Mouse (Mus musculus): Measurements from ENCODE around the gene Cd163l1. TPM values are rescaled to one million over a fixed set of nuclear protein-coding genes. Genes with fewer than 3 reads are reported as not detected.
A peak's percentile ranks its signal among the peaks of the same experiment; 100 is the strongest.

Cd163l1 gene
- total RNA-seq, 1 experiment from 2014 or later, result not detected

DNA sequence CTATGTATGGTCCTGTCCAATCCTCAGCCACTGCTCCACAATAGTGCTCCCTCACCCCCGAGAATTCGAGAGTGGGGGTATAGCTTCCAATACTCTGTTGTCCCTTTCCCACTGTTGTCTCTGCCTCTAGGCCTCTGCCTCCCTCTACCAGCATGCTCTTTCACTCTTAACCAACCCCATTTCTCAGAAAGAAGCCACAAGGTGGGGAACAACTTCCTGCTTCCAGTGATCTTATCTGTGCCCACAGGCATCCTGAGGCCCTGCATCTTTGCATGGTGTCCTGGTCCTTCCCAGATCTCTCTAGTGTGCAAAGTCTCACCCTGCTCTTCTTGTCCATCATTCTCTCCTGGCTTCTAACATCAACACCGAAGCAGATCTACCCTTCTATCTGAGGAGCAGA is 11.2 kb upstream of the Cd163l1 start:
- 0 out of 4 replicates have a peak, but pooled peaks of 1 of the 2 experiments have one; percentile 18 for ATAC-seq (replicated peaks in 1 of 2; ENCODE audit: insufficient read depth in 1 of 2, low FRiP score in 2 of 2, low TSS enrichment in 1 of 2, low read depth in 1 of 2, poor library complexity in 2 of 2, severe bottlenecking in 2 of 2)

DNA sequence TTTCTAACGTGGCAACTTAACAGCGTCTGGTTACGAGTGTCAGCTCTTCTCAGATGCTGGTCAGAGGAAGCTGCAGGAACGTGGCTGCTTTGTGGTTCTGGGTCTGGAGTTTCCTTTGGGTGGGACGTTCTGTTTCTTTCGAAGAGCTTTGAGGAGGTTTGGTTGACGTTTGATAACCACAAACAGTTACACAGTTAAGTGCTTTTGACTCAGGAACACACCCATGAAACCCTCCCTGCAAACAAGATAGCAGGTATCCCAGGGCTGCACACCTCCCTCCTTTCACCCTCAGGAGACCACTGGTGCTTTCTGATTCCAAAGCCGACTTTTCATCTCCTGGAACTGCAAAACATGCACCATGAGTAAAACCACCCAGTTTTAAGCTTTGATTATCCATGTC is 9.9 kb upstream of the Cd163l1 start:
- ATAC-seq (replicated peaks in 1 of 2; ENCODE audit: insufficient read depth in 1 of 2, low FRiP score in 2 of 2, low TSS enrichment in 1 of 2, low read depth in 1 of 2, poor library complexity in 2 of 2, severe bottlenecking in 2 of 2), result peak; percentile 37 to 54; a peak in 1 of 4 replicates

DNA sequence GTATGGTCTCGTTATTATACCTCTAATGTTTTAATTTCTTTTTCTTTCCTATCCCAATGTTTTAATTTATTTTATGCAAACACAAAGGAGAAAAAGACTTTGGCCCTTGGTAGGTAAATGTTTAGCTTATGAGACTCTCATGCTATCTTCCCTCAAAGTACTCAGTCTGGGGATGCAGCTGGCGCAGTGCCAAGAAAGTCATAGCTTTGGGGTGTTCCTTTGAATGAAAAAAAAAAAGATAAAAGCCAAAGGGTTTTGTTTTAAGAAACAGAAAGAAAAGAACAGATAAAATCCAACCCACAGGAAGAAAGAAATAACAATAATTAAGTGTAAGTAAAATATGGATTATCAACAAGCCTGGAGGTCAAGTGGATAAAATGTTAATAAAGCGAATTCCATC is 9.4 kb upstream of the Cd163l1 start:
- ATAC-seq (replicated peaks in 1 of 2; ENCODE audit: insufficient read depth in 1 of 2, low FRiP score in 2 of 2, low TSS enrichment in 1 of 2, low read depth in 1 of 2, poor library complexity in 2 of 2, severe bottlenecking in 2 of 2), result no peak

DNA sequence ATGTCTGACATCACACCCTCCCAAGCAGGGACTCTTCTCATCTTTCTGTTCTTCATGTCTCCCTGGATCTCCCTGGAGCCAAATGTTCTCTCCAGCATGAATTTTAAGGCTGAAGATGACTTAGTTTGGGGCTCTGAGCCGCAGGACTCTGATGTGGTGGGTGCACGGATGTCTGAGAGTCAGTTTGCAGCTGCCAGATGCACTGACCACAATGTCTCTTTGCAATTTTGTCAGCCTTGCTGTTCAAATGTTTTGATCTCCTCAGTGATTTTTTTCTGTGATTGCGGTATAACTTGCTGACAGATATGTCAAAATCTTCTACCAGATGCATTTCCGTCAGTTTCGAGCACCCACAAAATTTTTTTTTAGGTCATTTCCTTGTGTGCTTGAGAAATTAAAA is 4.2 kb upstream of the Cd163l1 start:
- ATAC-seq (replicated peaks in 1 of 2; ENCODE audit: insufficient read depth in 1 of 2, low FRiP score in 2 of 2, low TSS enrichment in 1 of 2, low read depth in 1 of 2, poor library complexity in 2 of 2, severe bottlenecking in 2 of 2), result no peak

DNA sequence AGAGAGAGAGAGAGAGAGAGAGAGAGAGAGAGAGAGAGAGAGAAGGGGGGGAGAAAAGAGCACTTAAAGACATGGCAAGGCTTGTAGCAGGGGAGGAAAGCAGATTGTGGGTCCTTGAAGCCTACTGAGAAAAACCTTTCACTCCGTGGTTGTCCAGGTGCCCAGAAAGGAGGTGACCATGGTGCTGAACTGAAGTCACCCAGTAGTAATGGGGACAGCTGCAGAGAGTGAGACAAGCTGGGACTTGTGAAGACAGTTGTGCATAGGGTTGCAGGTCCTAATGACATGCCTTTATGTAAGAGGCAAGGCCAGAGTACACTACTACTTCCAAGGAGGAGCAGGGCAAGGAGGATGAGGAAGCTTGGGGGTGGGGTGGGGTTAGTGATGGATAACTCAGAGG is 1.2 kb downstream of the Cd163l1 start:
- ATAC-seq (replicated peaks in 1 of 2; ENCODE audit: insufficient read depth in 1 of 2, low FRiP score in 2 of 2, low TSS enrichment in 1 of 2, low read depth in 1 of 2, poor library complexity in 2 of 2, severe bottlenecking in 2 of 2), result no peak

DNA sequence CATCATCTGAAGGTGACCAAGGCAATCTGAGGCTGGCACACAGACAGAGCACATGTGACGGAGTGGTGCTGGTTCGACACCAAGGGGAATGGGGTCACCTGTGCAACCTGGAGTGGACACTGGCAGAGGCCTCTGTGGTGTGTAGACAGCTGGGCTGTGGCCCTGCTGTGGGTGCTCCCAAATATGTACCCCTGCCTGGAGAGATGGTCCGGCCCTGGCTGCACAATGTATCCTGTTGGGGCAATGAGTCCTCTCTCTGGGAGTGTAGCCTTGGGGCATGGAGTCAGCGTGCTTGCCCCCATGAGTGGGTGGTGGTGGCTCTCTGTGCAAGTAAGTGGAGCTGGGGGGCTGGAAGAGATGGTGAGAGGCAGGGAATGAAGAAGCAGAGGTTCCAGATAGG is 2.3 kb downstream of the Cd163l1 start:
- ATAC-seq (replicated peaks in 1 of 2; ENCODE audit: insufficient read depth in 1 of 2, low FRiP score in 2 of 2, low TSS enrichment in 1 of 2, low read depth in 1 of 2, poor library complexity in 2 of 2, severe bottlenecking in 2 of 2), result no peak

DNA sequence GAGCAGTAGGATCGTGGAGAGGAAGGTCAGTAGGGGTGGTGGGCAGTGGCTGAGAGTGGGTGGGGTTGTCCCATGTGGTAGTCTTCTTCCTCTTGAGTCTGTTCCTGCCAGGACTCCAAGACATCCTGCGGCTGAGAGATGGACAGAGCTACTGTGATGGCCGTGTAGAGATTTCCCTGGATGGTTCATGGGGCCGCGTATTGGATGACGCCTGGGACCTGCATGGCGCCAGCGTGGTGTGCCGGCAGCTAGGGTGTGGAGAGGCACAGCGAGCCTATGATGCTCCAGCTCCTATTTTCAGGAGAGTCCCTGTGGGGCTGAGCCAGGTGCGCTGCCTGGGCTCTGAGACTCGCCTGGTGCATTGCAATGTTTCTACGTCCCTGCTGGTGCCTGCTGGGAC is 6.1 kb downstream of the Cd163l1 start:
- ATAC-seq (replicated peaks in 1 of 2; ENCODE audit: insufficient read depth in 1 of 2, low FRiP score in 2 of 2, low TSS enrichment in 1 of 2, low read depth in 1 of 2, poor library complexity in 2 of 2, severe bottlenecking in 2 of 2), result no peak

DNA sequence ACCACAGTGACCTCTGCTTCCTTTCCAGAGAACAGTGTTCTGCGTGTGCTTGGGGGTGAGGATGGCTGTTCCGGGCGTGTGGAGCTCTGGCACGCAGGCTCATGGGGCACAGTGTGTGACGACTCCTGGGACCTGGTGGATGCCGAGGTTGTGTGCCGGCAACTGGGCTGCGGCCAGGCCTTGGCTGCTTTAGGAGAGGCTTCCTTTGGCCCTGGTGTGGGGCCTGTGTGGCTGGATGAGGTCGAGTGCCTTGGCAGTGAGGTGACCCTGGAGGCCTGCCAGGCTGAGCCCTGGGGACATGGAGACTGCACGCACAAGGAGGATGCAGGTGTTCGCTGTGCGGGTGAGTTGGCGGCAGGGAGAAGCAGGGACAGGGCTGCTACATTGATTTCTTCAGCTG is 10.4 kb downstream of the Cd163l1 start:
- no peak for ATAC-seq (replicated peaks in 1 of 2; ENCODE audit: insufficient read depth in 1 of 2, low FRiP score in 2 of 2, low TSS enrichment in 1 of 2, low read depth in 1 of 2, poor library complexity in 2 of 2, severe bottlenecking in 2 of 2)

DNA sequence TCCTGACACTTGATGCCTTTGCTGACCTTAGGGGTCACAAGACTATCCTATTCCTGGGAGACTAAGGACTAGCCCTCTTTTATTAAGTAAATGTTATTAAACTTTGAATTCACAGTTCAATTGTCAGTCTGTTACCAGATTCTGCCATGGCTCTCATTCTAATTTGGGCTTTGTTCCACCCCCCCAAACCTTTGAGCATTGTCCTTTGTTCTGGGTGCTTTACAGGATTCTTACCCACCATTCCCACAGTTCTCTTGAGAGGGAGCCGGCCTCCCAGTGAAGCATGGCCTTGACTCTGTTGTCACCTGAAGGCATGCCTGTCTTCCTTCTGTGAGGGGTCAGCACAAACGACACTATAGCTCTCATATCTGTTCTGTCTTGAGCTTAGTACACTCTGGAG is 13.0 kb downstream of the Cd163l1 start:
- ATAC-seq (replicated peaks in 1 of 2; ENCODE audit: insufficient read depth in 1 of 2, low FRiP score in 2 of 2, low TSS enrichment in 1 of 2, low read depth in 1 of 2, poor library complexity in 2 of 2, severe bottlenecking in 2 of 2), result no peak

DNA sequence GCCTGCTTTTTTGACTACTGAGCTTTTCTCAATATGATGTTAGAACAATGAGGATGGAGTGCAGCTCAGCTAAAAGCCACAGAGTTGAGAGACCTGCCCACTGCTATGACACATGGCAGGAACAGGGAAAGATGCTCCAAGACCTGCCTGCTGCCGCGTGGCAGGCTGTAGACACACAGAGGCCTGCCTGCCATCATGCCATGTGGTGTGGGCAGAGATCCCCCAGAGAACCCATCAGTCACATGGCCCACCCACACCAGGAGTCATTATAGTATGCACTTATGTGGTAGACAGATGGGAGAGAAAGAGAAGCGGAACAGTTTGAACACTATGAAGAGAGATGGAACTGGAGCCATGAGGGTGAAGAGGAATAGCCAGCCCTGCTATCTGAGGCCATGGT is 15.6 kb downstream of the Cd163l1 start:
- no peak for ATAC-seq (replicated peaks in 1 of 2; ENCODE audit: insufficient read depth in 1 of 2, low FRiP score in 2 of 2, low TSS enrichment in 1 of 2, low read depth in 1 of 2, poor library complexity in 2 of 2, severe bottlenecking in 2 of 2)

DNA sequence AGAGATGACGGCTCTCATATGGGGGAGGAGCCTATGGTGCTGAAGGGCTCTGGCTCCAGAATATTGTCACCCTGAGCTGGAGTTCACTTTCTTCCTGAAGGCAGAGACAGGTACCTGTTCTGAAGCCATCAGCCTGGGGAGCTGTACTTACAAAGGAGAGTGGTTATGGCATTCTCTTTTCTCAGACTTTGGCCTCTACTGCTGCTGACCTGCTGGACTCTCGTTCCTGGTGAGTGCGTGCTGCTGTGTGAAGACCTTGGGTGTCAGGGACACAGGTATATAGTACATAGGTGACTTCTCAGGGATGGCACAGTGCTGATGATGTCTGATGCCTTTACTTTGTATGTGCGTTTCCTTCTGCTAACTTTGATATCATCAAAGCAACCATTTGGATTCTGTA is 29.1 kb downstream of the Cd163l1 start, which contains the start of gene 5830411N06Rik:
Gene 5830411N06Rik (plus strand): TSS at position 69 of the 400 bp plus-strand sequence.
- ATAC-seq (replicated peaks in 1 of 2; ENCODE audit: insufficient read depth in 1 of 2, low FRiP score in 2 of 2, low TSS enrichment in 1 of 2, low read depth in 1 of 2, poor library complexity in 2 of 2, severe bottlenecking in 2 of 2), result no peak

DNA sequence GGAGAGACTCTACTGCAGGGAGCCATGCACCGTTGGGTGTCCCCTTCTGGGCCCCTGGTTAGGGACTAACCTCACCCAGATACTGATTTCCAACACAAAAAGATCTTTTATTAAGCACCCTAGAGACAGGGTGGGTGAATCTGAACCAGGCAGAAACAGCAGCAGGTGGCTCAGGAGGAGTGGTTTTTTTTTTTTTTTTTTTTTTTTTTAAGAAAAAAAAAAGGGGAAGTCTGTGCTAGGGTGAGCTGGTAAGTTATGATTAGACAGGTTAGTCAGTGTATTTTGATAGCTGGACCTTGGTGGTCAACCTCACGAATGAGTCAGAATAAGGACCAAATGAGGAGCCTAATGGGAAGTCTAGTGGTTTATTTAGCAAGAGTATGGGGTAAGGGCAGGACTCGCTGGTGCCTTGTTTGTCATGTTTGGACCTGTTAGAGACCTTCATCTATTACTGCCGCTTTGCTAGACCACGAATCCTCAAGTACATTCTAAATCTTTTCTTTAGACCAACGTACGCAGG is 35.8 kb downstream of the Cd163l1 start:
- ATAC-seq (replicated peaks in 1 of 2; ENCODE audit: insufficient read depth in 1 of 2, low FRiP score in 2 of 2, low TSS enrichment in 1 of 2, low read depth in 1 of 2, poor library complexity in 2 of 2, severe bottlenecking in 2 of 2), result peak in 1 of 2 experiments; percentile 32; a peak in 1 of 4 replicates

Other genes starting within 250 kb of the Cd163l1 start
- 1.1 TPM in 1 of 2 replicates, not detected in the other for gene 6430531B16Rik, start 239.5 kb upstream of the Cd163l1 start, total RNA-seq (2017)
- 5.7 and 14.3 TPM in 2 replicates for gene Adam8, start 225.7 kb upstream of the Cd163l1 start, total RNA-seq (2017)
- 11.9 and 22.5 TPM in 2 replicates for gene Zfp511, start 181.9 kb upstream of the Cd163l1 start, total RNA-seq (2017)
- 38.0 and 43.5 TPM in 2 replicates for gene Tubgcp2, start 181.6 kb upstream of the Cd163l1 start, total RNA-seq (2017)
- gene Msx3, start 169.2 kb upstream of the Cd163l1 start, total RNA-seq (2017), result not detected in 2 replicates
- gene Caly, start 135.7 kb upstream of the Cd163l1 start, total RNA-seq (2017), result not detected in 2 replicates
- gene Prap1, start 124.9 kb upstream of the Cd163l1 start, total RNA-seq (2017), result not detected in 2 replicates
- gene Fuom, start 115.8 kb upstream of the Cd163l1 start, total RNA-seq (2017), result 5.7 and 7.6 TPM in 2 replicates
- gene Paox, start 102.5 kb upstream of the Cd163l1 start, total RNA-seq (2017), result 11.2 and 14.3 TPM in 2 replicates
- 65.3 and 85.7 TPM in 2 replicates for gene Echs1, start 101.8 kb upstream of the Cd163l1 start, total RNA-seq (2017)
- 8.2 and 17.1 TPM in 2 replicates for gene Mtg1, start 80.7 kb upstream of the Cd163l1 start, total RNA-seq (2017)
- not detected in 2 replicates for gene Sprn, start 63.4 kb upstream of the Cd163l1 start, total RNA-seq (2017)
- not detected in 2 replicates for gene Olfr522, start 53.5 kb upstream of the Cd163l1 start, total RNA-seq (2017)
- gene Olfr523, start 45.0 kb upstream of the Cd163l1 start, total RNA-seq (2017), result not detected in 2 replicates
- not detected in 2 replicates for gene Olfr524, start 12.3 kb upstream of the Cd163l1 start, total RNA-seq (2017)
- gene 5830411N06Rik, start 29.0 kb downstream of the Cd163l1 start, total RNA-seq (2017), result 0.50 TPM in 1 of 2 replicates, not detected in the other
- gene Olfr525, start 102.6 kb downstream of the Cd163l1 start, total RNA-seq (2017), result not detected in 2 replicates
- not detected in 2 replicates for gene Olfr527, start 115.8 kb downstream of the Cd163l1 start, total RNA-seq (2017)
- not detected in 2 replicates for gene Olfr60, start 143.4 kb downstream of the Cd163l1 start, total RNA-seq (2017)
- gene Olfr530, start 158.1 kb downstream of the Cd163l1 start, total RNA-seq (2017), result not detected in 2 replicates
- gene Olfr531, start 184.7 kb downstream of the Cd163l1 start, total RNA-seq (2017), result not detected in 2 replicates
- gene Olfr532, start 203.4 kb downstream of the Cd163l1 start, total RNA-seq (2017), result not detected in 2 replicates
- not detected in 2 replicates for gene Olfr533, start 245.1 kb downstream of the Cd163l1 start, total RNA-seq (2017)